Mouse (Mus musculus): ENCODE measurements around the gene Slc36a3. TPM values are rescaled to one million over a fixed set of nuclear protein-coding genes. Genes with fewer than 3 reads are reported as not detected.

Gene Slc36a3
- polyA plus RNA-seq, 1 experiment: not detected

DNA sequence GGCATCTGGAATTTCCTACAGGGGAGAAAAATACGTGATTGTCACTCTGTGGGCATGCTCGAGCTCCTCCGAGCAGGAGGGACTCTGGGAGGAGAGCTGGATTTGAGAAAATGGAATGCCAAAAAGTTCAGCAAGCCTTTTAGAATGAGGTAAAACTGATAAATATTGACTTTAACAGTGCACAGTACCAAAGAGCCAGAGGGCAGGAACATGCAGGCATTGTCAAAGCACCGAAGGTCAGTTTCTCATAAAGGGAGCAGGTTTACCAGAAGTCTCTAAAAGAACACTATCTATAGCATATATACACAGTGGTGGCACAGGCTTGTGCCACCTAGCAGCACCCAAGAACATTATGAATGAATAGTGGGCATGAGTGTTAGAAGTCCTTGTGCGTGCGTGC, 17.4 kb upstream of the Slc36a3 start:
- TF ChIP-seq CTCF (IDR thresholded peaks at IDR 0.05; ENCODE audit: borderline replicate concordance, extremely low read depth, insufficient read depth, insufficient read length) (no peak), POLR2A (IDR thresholded peaks at IDR 0.05; ENCODE audit: borderline replicate concordance, extremely low read depth, insufficient read depth, insufficient read length, poor library complexity, severe bottlenecking) (no peak)
- no peak for DNase-seq (ENCODE audit: low read depth)

- TF ChIP-seq POLR2A (IDR thresholded peaks at IDR 0.05; ENCODE audit: borderline replicate concordance, extremely low read depth, insufficient read depth, insufficient read length, poor library complexity, severe bottlenecking) (no peak), CTCF (IDR thresholded peaks at IDR 0.05; ENCODE audit: borderline replicate concordance, extremely low read depth, insufficient read depth, insufficient read length) (no peak)
- DNase-seq (ENCODE audit: low read depth): no peak
Measured at GRCm38 (mm10) chr11:55168504-55168903, 17.0 kb upstream of the Slc36a3 start.

GRCm38 (mm10) chr11:55165748-55166147, 14.2 kb upstream of the Slc36a3 start:
- TF ChIP-seq POLR2A (IDR thresholded peaks at IDR 0.05; ENCODE audit: borderline replicate concordance, extremely low read depth, insufficient read depth, insufficient read length, poor library complexity, severe bottlenecking) (no peak), CTCF (IDR thresholded peaks at IDR 0.05; ENCODE audit: borderline replicate concordance, extremely low read depth, insufficient read depth, insufficient read length) (no peak)
- no peak for DNase-seq (ENCODE audit: low read depth)

- TF ChIP-seq POLR2A (IDR thresholded peaks at IDR 0.05; ENCODE audit: borderline replicate concordance, extremely low read depth, insufficient read depth, insufficient read length, poor library complexity, severe bottlenecking) (no peak), CTCF (IDR thresholded peaks at IDR 0.05; ENCODE audit: borderline replicate concordance, extremely low read depth, insufficient read depth, insufficient read length) (peak; percentile 51; the same call in 1 of the 2 replicates)
- no peak for DNase-seq (ENCODE audit: low read depth)
Measured at GRCm38 (mm10) chr11:55164723-55165122, 13.2 kb upstream of the Slc36a3 start.

DNA sequence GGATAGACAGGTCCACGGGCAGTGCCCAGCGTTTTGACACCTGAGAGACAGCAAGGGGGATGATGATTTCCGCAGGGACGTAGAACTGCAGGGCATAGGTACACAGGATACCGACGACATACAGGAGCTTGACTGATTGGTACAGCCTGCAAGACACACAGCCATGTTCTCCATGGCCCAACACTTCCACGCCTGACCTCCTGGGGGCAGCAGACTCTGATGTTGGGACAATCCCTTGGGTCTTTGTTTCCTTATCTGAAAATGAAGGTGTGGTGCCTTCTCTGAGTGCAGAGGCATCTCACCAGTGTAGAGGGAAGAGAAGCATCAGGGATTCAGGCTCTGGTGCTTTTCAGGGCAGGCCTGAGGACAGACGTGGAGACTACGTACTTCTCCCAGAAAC, 11.2 kb upstream of the Slc36a3 start:
- DNase-seq (ENCODE audit: low read depth): peak; percentile 7
- TF ChIP-seq CTCF (IDR thresholded peaks at IDR 0.05; ENCODE audit: borderline replicate concordance, extremely low read depth, insufficient read depth, insufficient read length) (peak; percentile 59; the same call in 1 of the 2 replicates), POLR2A (IDR thresholded peaks at IDR 0.05; ENCODE audit: borderline replicate concordance, extremely low read depth, insufficient read depth, insufficient read length, poor library complexity, severe bottlenecking) (no peak)

DNA sequence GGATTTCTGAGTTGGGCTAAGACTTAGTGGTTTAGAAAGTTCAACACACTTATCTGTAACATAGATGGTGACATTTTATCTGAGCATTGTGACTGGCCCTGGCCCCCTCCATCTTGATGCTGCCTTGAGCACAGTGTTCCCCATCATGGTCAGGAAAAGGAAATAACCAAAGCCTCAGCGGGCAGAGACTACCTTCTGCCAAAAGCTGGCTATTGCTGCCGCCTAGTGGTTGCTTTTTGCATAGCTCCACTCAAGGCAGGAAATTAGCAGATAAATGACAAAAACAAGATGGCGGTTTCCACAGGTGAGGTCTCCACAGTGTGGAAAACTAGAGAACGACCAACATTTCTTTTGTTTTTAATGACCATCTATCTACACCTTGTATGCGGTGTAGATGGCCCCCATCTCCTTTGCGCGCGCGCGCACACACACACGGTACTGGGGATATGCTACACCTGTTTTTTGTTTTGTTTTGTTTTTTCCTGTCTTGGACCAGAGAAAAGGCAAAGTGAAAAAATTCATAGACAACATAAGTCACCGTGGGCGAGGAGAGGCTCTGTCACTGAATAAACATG, 7.4 kb upstream of the Slc36a3 start:
- TF ChIP-seq CTCF (IDR thresholded peaks at IDR 0.05; ENCODE audit: borderline replicate concordance, extremely low read depth, insufficient read depth, insufficient read length) (peak; percentile 83; the same call in 1 of the 2 replicates), POLR2A (IDR thresholded peaks at IDR 0.05; ENCODE audit: borderline replicate concordance, extremely low read depth, insufficient read depth, insufficient read length, poor library complexity, severe bottlenecking) (no peak)
- DNase-seq (ENCODE audit: low read depth): peak; percentile 76

DNA sequence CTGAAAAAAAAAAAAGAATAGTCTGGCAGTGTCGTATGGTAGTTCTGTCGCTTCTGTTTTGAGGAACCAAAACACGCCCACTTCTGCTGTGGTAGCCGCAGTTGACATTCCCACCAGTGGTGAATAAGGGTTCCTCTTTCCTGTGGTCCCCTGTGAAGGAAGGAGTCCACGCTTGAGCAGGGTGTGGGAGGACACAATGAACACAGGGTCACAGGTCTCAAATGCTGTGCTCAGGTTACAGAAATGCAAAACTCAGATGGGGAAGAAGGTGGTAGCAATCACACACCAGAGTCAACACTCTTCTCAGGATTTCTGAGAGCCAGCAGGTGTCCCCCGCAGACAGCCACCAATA, 3.5 kb upstream of the Slc36a3 start:
- no peak for DNase-seq (ENCODE audit: low read depth)
- TF ChIP-seq POLR2A (IDR thresholded peaks at IDR 0.05; ENCODE audit: borderline replicate concordance, extremely low read depth, insufficient read depth, insufficient read length, poor library complexity, severe bottlenecking) (no peak), CTCF (IDR thresholded peaks at IDR 0.05; ENCODE audit: borderline replicate concordance, extremely low read depth, insufficient read depth, insufficient read length) (no peak)

DNA sequence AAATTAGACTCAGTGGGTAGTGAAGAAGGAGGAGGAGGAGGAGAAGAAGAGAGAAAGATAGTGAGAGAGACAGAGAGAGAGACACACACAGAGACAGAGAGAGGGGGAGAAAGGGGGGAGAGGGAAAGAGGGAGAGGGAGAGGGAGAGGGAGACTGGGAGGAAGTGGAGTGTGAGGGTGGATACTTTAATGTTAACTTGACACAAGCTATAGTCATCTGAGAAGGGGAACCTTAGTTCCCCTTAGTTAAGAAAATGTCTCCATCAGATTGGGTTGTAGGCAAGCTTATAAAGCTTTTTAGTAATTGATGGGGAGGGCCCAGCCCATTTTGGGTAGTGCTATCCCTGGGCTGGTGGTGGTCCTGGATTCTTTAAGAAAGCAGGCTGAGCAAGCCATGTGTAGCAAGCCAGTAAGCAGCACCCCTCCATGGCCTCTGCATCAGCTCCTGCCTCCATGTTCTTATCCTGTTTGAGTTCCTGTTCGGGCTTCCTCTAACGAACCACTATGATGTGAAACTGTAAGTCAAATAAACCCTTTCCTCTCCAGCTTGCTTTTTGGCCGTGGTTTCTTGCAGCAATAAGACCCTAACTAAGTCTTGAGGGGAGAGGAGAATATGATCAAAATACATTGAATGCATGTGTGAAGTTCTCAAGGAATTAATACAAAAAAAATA, 3.0 kb upstream of the Slc36a3 start:
- TF ChIP-seq CTCF (IDR thresholded peaks at IDR 0.05; ENCODE audit: borderline replicate concordance, extremely low read depth, insufficient read depth, insufficient read length) (no peak), POLR2A (IDR thresholded peaks at IDR 0.05; ENCODE audit: borderline replicate concordance, extremely low read depth, insufficient read depth, insufficient read length, poor library complexity, severe bottlenecking) (no peak)
- DNase-seq (ENCODE audit: low read depth): no peak

- no peak for TF ChIP-seq POLR2A (IDR thresholded peaks at IDR 0.05; ENCODE audit: borderline replicate concordance, extremely low read depth, insufficient read depth, insufficient read length, poor library complexity, severe bottlenecking)
- no peak for TF ChIP-seq CTCF (IDR thresholded peaks at IDR 0.05; ENCODE audit: borderline replicate concordance, extremely low read depth, insufficient read depth, insufficient read length)
- no peak for DNase-seq (ENCODE audit: low read depth)
Measured at GRCm38 (mm10) chr11:55148461-55148860, 3.0 kb downstream of the Slc36a3 start.

DNA sequence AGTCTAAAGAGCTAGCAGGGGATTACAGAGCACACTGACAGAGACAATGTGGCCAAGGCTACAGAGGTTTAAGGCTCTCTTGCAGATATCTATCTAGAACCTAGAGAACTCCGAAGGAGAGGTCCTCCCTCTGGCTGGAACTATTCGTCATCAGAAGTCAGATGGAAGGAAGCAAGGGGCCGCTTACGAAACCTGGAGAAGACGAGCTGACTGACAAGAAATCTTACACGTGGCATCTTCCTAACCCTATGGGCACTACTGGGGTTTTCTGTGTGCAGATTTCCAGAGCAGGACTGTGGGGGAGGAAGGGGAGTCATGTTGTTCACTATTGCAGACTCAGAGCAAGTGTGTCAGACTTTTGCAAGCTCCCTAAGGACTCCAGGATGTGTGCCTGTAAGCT, 4.1 kb downstream of the Slc36a3 start:
- no peak for DNase-seq (ENCODE audit: low read depth)
- TF ChIP-seq POLR2A (IDR thresholded peaks at IDR 0.05; ENCODE audit: borderline replicate concordance, extremely low read depth, insufficient read depth, insufficient read length, poor library complexity, severe bottlenecking): no peak
- TF ChIP-seq CTCF (IDR thresholded peaks at IDR 0.05; ENCODE audit: borderline replicate concordance, extremely low read depth, insufficient read depth, insufficient read length): no peak

DNA sequence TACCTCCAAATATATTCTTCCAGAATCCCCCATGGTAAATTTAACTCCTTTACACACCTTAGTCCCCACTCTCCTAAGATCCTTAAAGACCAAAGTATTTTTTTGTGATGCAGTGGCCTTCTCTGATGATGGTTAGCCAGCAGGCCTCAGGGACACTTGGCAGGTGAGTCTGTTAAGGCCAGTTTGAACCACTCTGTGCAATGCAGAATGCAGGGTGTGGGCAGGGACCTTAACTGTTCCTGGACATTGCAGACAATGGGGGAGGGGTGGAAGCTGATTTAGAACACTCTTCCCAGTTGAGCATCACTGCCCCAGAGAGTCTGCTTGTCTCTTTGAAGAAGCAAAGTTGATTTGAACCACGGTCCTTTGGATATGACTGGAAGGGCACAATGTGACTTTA, 4.7 kb downstream of the Slc36a3 start:
- no peak for DNase-seq (ENCODE audit: low read depth)
- no peak for TF ChIP-seq POLR2A (IDR thresholded peaks at IDR 0.05; ENCODE audit: borderline replicate concordance, extremely low read depth, insufficient read depth, insufficient read length, poor library complexity, severe bottlenecking)
- no peak for TF ChIP-seq CTCF (IDR thresholded peaks at IDR 0.05; ENCODE audit: borderline replicate concordance, extremely low read depth, insufficient read depth, insufficient read length)

DNA sequence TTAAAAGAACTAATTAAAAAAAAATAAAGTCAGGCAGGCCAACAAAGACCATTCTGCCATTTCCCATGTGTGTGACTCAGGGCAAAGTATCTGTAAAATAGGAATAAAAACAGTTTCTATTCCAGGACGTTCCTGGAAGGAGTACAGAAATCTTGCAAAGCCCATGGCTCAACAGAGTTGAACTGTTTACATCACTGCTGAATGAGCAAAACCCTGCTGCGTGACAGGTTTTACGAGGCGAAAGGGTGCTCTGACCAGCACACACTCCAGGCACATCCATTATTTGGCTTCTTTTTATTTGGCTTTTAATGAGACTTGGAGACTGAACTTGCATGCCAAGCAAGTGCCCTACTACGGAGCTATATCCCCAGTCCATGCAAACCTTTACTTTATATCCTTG, 7.5 kb downstream of the Slc36a3 start:
- TF ChIP-seq CTCF (IDR thresholded peaks at IDR 0.05; ENCODE audit: borderline replicate concordance, extremely low read depth, insufficient read depth, insufficient read length): no peak
- no peak for TF ChIP-seq POLR2A (IDR thresholded peaks at IDR 0.05; ENCODE audit: borderline replicate concordance, extremely low read depth, insufficient read depth, insufficient read length, poor library complexity, severe bottlenecking)
- DNase-seq (ENCODE audit: low read depth): no peak

All from brain, embryonic 14.5 days (tissue).